Mouse (Mus musculus) ES-E14 (cell line): ENCODE measurements at regions not wholly inside any gene's neighbourhood (a gene's known extent, or its start where the extent isn't known, plus 50 kb on each side); places are given as distances from the start of the nearest gene placed in this dataset.

Experiments used
- HCFC1 ChIP-seq: IDR thresholded peaks from 2 replicates; pipeline ENCODE4 v1.6.1; 2012; ENCODE audit warnings: low read length, inconsistent platforms, borderline replicate concordance; ENCODE audit not compliant: insufficient read depth
- MAFK ChIP-seq: IDR thresholded peaks from 2 replicates; pipeline ENCODE4 v1.6.1; 2014; ENCODE audit warnings: mild to moderate bottlenecking, low read depth, low read length, inconsistent platforms; ENCODE audit not compliant: insufficient read depth

DNA sequence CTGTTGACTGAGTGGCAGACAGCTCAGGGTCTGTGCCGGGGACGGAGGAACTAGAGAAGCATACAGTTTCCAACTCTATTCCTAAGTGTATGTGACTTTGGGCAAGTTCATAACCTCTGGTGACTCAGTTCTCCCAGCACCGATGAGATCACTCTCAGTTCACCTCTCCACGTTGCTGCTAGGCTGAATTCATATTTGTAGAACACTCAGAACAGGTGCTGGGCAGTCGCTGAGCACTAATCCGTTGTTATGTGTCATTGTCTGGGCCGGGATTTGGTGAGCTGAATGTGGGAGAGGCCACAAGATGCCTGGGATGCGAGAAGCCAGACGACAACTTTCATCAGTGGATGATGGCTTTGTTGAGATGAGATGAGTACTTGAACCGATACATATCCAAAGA, 98.4 kb downstream of the 1500009L16Rik start:
- TF ChIP-seq MAFK (no peak), HCFC1 (no peak)
